ENCODE assay signal across 8 mouse cellular contexts in genomic region chr11:118075035-118075522, GRCm38 (mm10). TPM values are rescaled to one million over a fixed set of nuclear protein-coding genes. Genes with fewer than 3 reads are reported as not detected.
DNase-seq lines count a peak whose midpoint lies in the region; ATAC-seq lines count a peak whose summit lies in the region.
"Had no signal": no experiment of that assay in that cellular context is flagged by ENCODE, and none has a peak within 500 bp of the region (broad histone marks: within the 10 kb centered on the region; RNA-seq: fewer than 3 reads in every experiment).

No protein-coding gene starts in this region.

- no peaks in the 10 kb centered on the region for H3K27me3 ChIP-seq in kidney, embryonic 14.5 days (ENCODE audit: control insufficient read depth, insufficient read depth, low read length)
- H3K27me3 ChIP-seq: embryonic facial prominence, embryonic 15.5 days had no signal

- no peak overlapping the region for H3K4me2 ChIP-seq in kidney, embryonic 14.5 days (replicated peaks; ENCODE audit: low read depth, low read length)
- H3K4me2 ChIP-seq: embryonic facial prominence, embryonic 15.5 days had no signal

- 70% methylated on average over 17 of the region's 17 CpGs for WGBS in kidney, embryonic 14.5 days

- DNase-seq in kidney, adult 18-20 months: peak; percentile 13
- peak; percentile 43 for DNase-seq in fibroblast of lung, adult 2 months (ENCODE audit: low read depth)
- peak; percentile 39 for DNase-seq in kidney, postnatal 14 days
- DNase-seq in urinary bladder, postnatal 14 days (ENCODE audit: low spot score): no peak
- no peak for DNase-seq in cerebellum, adult 11 months

- no peaks in the 10 kb centered on the region for H3K36me3 ChIP-seq in kidney, embryonic 14.5 days (ENCODE audit: control insufficient read depth, insufficient read depth, low read length)
- H3K36me3 ChIP-seq: embryonic facial prominence, embryonic 15.5 days had no signal

- H3K4me1 ChIP-seq in kidney, embryonic 14.5 days (ENCODE audit: control insufficient read depth, insufficient read depth, low read length): peaks cover 21% of the 10 kb centered on the region

- no peak overlapping the region for H3K27ac ChIP-seq in kidney, embryonic 14.5 days (ENCODE audit: low read depth, low read length)
- H3K27ac ChIP-seq: embryonic facial prominence, embryonic 15.5 days had no signal

- no peaks in the 10 kb centered on the region for H3K9me3 ChIP-seq in kidney, embryonic 14.5 days (ENCODE audit: control insufficient read depth, low read length)
- H3K9me3 ChIP-seq: embryonic facial prominence, embryonic 15.5 days had no signal

- no peak overlapping the region for H3K9ac ChIP-seq in kidney, embryonic 14.5 days (ENCODE audit: low read depth, low read length)
- H3K9ac ChIP-seq: embryonic facial prominence, embryonic 15.5 days had no signal

- no peak overlapping the region for H3K4me3 ChIP-seq in kidney, embryonic 14.5 days (ENCODE audit: low read length)
- H3K4me3 ChIP-seq: embryonic facial prominence, embryonic 15.5 days had no signal

- ATAC-seq in kidney, embryonic 14.5 days (ENCODE audit: low FRiP score, low TSS enrichment): no peak
- peak; percentile 72 for ATAC-seq in megakaryocyte, adult 5-6 weeks (ENCODE audit: poor library complexity, severe bottlenecking)

RNA-seq across cellular contexts. Expression of gene Dnah17, which starts 55.4 kb away (rescaled TPM):
- 0.20 and 0.23 TPM in 2 replicates for polyA plus RNA-seq in kidney, embryonic 14.5 days (2014; fragmentation: Nextera tagmentation; extraction: Ambion mirVana)
- total RNA-seq in megakaryocyte, adult 5-6 weeks (2015): under 0.01 TPM in 1 of 2 replicates, not detected in the other
- total RNA-seq in megakaryocyte, adult 5-6 weeks (2017): under 0.01 TPM in 2 replicates

Comparison
In these comparisons a context has a peak if more than half of its experiments do, and no peak if none do; other contexts are left out.
1. DNase-seq: peak in kidney, adult 18-20 months (single experiment), fibroblast of lung, adult 2 months (single experiment) and kidney, postnatal 14 days (single experiment); none in urinary bladder, postnatal 14 days (single experiment) and cerebellum, adult 11 months (single experiment).